Mouse (Mus musculus): Measurements from ENCODE around the gene Auts2. TPM values are rescaled to one million over a fixed set of nuclear protein-coding genes. Genes with fewer than 3 reads are reported as not detected.

The Auts2 gene
- total and polyA plus RNA-seq, 2 experiments from 2014 or later, result 6.8 to 12.1 TPM

DNA sequence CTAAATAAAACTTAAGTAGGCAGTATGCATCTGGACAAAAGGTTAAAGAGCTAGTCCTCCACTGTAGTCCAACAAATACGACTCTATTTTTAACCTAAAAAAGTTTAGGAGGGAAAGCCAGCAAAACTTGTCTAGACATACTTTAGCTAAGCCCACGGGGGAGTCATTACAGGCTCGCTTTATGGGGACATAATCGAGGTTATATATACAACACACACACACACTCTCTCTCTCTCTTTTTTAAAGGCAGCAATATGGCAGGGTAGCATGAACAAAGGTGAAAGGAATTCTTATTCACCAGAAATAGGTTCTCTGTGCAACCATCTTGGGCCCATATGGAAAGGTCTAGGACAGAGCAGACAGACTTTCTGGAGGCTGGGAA is 911.2 kb downstream of the Auts2 start:
- WGBS, result 33% methylated on average over 4 of the region's 4 CpGs
- DNase-seq (ENCODE audit: low spot score) (no peak), ATAC-seq (ENCODE audit: insufficient read depth, low read depth) (no peak)
- TF ChIP-seq EP300 (IDR thresholded peaks at IDR 0.05; ENCODE audit: low read depth) (no peak), CTCF (IDR thresholded peaks at IDR 0.05; ENCODE audit: low read depth) (no peak)
- no peaks in the 10 kb centered on the region for H3K36me3 ChIP-seq (replicated peaks; ENCODE audit: control insufficient read depth, insufficient read depth, low read length)
- peaks cover 11% of the 10 kb centered on the region for H3K4me1 ChIP-seq (ENCODE audit: control insufficient read depth, insufficient read depth)
- no peaks in the 10 kb centered on the region for H3K9me3 ChIP-seq (replicated peaks; ENCODE audit: control insufficient read depth, low read length)
- no peak overlapping the region for H3K4me3 ChIP-seq (ENCODE audit: low read depth, low read length)
- no peak overlapping the region for H3K4me2 ChIP-seq (ENCODE audit: low read depth, low read length)
- H3K27me3 ChIP-seq (ENCODE audit: control insufficient read depth, insufficient read depth, low read length), result no peaks in the 10 kb centered on the region
- H3K27ac ChIP-seq (ENCODE audit: low read depth), result no peak overlapping the region
- H3K9ac ChIP-seq (replicated peaks; ENCODE audit: low read depth, low read length), result no peak overlapping the region

DNA sequence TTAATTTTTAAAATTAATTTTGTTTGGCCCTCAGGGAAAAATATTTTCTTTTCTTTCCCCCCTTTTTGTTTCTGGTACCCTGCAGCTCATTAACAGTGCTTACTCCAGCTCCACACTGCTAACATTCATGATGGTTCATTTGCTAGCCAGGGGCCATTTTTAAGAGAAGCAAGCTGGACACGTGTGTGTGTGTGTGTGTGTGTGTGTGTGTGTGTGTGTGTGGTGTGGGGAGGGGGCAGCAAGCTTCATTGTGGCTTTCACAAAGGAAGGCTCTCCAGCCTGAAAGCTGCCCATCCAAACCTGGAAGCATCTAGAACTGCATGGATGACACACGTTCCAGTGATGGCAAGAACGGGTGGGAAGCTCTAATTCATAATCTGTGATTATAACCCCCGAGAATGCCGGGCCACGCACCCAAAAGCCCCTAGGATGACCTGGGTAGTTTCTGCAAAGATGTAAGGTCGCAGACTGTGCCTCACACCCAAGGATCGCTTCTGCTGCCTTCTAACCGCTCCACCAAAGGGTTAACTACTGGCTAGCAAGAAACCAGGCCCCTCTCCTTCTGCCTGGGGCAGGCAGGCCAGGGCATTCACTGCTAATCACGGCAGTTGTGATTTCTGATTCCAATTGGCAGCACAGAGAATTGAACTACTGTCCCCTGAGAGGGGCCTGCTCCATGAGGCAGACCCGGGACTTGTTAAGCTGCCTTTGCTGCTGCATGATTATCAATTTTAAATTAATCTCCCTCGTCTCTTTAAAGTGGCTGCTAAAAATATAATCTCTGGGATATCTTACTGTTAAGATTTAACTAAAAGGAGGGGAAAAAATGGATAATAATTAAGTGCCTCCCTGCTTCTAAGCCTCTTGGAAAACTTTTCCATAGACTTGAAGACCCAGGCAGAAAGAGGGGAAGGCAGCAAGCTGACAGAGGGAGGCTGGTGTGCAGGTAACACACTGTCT is 911.8 kb downstream of the Auts2 start:
- no peak overlapping the region for H3K4me2 ChIP-seq (ENCODE audit: low read depth, low read length)
- H3K9me3 ChIP-seq (replicated peaks; ENCODE audit: control insufficient read depth, low read length), result no peaks in the 10 kb centered on the region
- H3K27me3 ChIP-seq (ENCODE audit: control insufficient read depth, insufficient read depth, low read length), result no peaks in the 10 kb centered on the region
- WGBS, result 48% methylated on average over 12 of the region's 12 CpGs
- H3K9ac ChIP-seq (replicated peaks; ENCODE audit: low read depth, low read length), result no peak overlapping the region
- no peak for TF ChIP-seq EP300 (IDR thresholded peaks at IDR 0.05; ENCODE audit: low read depth)
- no peak for TF ChIP-seq CTCF (IDR thresholded peaks at IDR 0.05; ENCODE audit: low read depth)
- peaks cover 11% of the 10 kb centered on the region for H3K4me1 ChIP-seq (ENCODE audit: control insufficient read depth, insufficient read depth)
- ATAC-seq (ENCODE audit: insufficient read depth, low read depth) (no peak), DNase-seq (ENCODE audit: low spot score) (no peak)
- no peaks in the 10 kb centered on the region for H3K36me3 ChIP-seq (replicated peaks; ENCODE audit: control insufficient read depth, insufficient read depth, low read length)
- no peak overlapping the region for H3K4me3 ChIP-seq (ENCODE audit: low read depth, low read length)
- no peak overlapping the region for H3K27ac ChIP-seq (ENCODE audit: low read depth)

DNA sequence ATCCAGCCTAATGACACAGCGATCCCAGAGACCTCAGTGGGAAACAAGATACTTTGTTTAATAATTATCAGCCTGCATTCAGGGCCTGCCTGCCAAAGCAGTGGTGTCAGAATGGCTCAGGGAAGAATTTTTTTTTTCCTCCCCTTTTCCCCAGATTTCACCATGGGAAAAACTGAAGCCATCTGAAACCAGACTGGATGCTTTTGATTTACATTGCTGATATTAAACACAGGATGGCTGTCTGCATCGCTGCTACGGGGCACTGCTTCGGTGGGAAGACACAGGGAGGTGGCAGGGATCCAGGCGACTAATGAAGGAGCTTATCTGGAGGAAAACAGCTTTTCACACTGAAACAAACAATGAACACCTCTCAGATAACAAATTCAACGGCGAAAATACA is 912.6 kb downstream of the Auts2 start:
- no peaks in the 10 kb centered on the region for H3K27me3 ChIP-seq (ENCODE audit: control insufficient read depth, insufficient read depth, low read length)
- H3K4me2 ChIP-seq (ENCODE audit: low read depth, low read length), result no peak overlapping the region
- H3K9me3 ChIP-seq (replicated peaks; ENCODE audit: control insufficient read depth, low read length), result no peaks in the 10 kb centered on the region
- no peaks in the 10 kb centered on the region for H3K36me3 ChIP-seq (replicated peaks; ENCODE audit: control insufficient read depth, insufficient read depth, low read length)
- WGBS, result 30% methylated on average over 7 of the region's 7 CpGs
- H3K4me3 ChIP-seq (ENCODE audit: low read depth, low read length), result no peak overlapping the region
- H3K9ac ChIP-seq (replicated peaks; ENCODE audit: low read depth, low read length), result no peak overlapping the region
- H3K27ac ChIP-seq (ENCODE audit: low read depth), result no peak overlapping the region
- no peak for DNase-seq (ENCODE audit: low spot score)
- TF ChIP-seq EP300 (IDR thresholded peaks at IDR 0.05; ENCODE audit: low read depth) (no peak), CTCF (IDR thresholded peaks at IDR 0.05; ENCODE audit: low read depth) (no peak)
- H3K4me1 ChIP-seq (ENCODE audit: control insufficient read depth, insufficient read depth), result peaks cover 11% of the 10 kb centered on the region
- ATAC-seq (ENCODE audit: insufficient read depth, low read depth), result no peak

DNA sequence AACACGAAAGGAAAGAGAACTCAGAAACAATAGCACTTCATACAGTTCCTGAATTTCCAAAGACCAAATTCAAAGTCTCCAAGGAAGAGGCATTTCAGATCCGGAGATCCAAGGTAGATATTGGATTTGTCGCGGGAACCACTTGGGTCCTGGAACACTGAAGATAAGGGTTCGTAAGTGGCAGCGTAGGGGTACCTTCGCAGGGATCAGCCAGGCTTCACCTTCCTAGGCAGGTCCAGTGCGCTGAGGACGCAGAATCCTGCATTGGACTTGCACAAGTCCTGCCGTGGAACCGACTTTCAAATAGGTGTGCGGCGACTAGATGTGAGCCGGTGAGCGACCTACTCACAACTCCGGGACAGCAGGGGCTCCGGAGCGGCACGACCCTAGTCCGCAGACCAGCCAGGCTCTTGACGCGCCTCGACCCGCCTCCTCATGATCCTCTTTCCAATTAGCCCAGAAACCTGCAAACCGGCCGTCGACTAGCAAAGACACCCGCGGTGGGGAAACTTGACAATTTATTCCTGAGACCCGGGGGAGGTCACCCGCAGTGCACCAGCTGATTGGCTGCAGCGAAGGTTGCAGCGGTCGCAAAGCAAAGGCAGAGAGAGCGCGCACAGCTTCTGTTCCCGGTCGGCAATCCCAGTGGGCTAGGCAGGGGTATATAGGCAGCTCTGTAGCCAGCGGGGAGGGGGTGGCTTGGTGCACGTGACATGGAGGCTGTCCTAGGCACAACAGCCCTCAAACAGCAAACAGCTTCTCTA is 926.8 kb downstream of the Auts2 start:
- H3K9ac ChIP-seq (replicated peaks; ENCODE audit: low read depth, low read length), result peak overlapping the region; percentile 52; the same call in 1 of the 2 replicates
- H3K9me3 ChIP-seq (replicated peaks; ENCODE audit: control insufficient read depth, low read length), result no peaks in the 10 kb centered on the region
- WGBS, result 3% methylated on average over 40 of the region's 40 CpGs
- H3K27ac ChIP-seq (ENCODE audit: low read depth), result no peak overlapping the region
- DNase-seq (ENCODE audit: low spot score), result peak; percentile 17
- ATAC-seq (ENCODE audit: insufficient read depth, low read depth), result peak; percentile 53; the same call in 1 of the 2 replicates
- peak overlapping the region; percentile 45 for H3K4me3 ChIP-seq (ENCODE audit: low read depth, low read length)
- no peaks in the 10 kb centered on the region for H3K4me1 ChIP-seq (ENCODE audit: control insufficient read depth, insufficient read depth)
- peak overlapping the region; percentile 74 for H3K4me2 ChIP-seq (ENCODE audit: low read depth, low read length)
- H3K36me3 ChIP-seq (replicated peaks; ENCODE audit: control insufficient read depth, insufficient read depth, low read length), result no peaks in the 10 kb centered on the region
- peaks cover 21% of the 10 kb centered on the region; the same call in 1 of the 2 replicates for H3K27me3 ChIP-seq (ENCODE audit: control insufficient read depth, insufficient read depth, low read length)
- no peak for TF ChIP-seq CTCF (IDR thresholded peaks at IDR 0.05; ENCODE audit: low read depth)

DNA sequence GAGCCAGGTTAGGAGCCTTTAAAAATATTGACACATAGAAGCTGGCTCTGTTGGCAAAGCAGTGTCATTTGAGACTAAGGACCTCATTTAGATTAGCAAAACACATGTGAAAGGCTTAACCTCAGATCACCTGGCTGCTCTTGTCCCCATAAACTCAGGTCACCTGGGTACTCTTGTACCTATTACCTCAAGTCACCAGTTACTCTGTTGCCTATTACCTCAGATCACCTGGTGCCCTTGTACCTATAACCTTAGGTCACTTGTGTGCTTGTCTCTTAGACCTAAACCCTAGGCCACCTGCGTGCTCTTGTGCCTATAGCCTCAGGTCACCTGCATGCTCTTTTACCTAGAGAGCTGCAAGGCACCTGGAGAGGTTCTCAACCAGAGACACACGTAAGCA is 928.9 kb downstream of the Auts2 start:
- no peak for TF ChIP-seq EP300 (IDR thresholded peaks at IDR 0.05; ENCODE audit: low read depth)
- no peak for TF ChIP-seq CTCF (IDR thresholded peaks at IDR 0.05; ENCODE audit: low read depth)
- Histone ChIP-seq H3K4me1 (ENCODE audit: control insufficient read depth, insufficient read depth) (no peaks in the 10 kb centered on the region), H3K9ac (replicated peaks; ENCODE audit: low read depth, low read length) (no peak overlapping the region), H3K4me3 (ENCODE audit: low read depth, low read length) (no peak overlapping the region), H3K9me3 (replicated peaks; ENCODE audit: control insufficient read depth, low read length) (no peaks in the 10 kb centered on the region), H3K27ac (ENCODE audit: low read depth) (no peak overlapping the region), H3K27me3 (ENCODE audit: control insufficient read depth, insufficient read depth, low read length) (peaks cover 21% of the 10 kb centered on the region; the same call in 1 of the 2 replicates), H3K4me2 (ENCODE audit: low read depth, low read length) (no peak overlapping the region), H3K36me3 (replicated peaks; ENCODE audit: control insufficient read depth, insufficient read depth, low read length) (no peaks in the 10 kb centered on the region)
- 96% methylated on average over 2 of the region's 2 CpGs for WGBS
- ATAC-seq (ENCODE audit: insufficient read depth, low read depth) (no peak), DNase-seq (ENCODE audit: low spot score) (no peak)
